Mouse (Mus musculus): Measurements from ENCODE around the gene Tenm4. TPM values are rescaled to one million over a fixed set of nuclear protein-coding genes. Genes with fewer than 3 reads are reported as not detected.

The Tenm4 gene
- total and polyA plus RNA-seq, 3 experiments, result 9.2 to 15.2 TPM; not detected in 1

DNA sequence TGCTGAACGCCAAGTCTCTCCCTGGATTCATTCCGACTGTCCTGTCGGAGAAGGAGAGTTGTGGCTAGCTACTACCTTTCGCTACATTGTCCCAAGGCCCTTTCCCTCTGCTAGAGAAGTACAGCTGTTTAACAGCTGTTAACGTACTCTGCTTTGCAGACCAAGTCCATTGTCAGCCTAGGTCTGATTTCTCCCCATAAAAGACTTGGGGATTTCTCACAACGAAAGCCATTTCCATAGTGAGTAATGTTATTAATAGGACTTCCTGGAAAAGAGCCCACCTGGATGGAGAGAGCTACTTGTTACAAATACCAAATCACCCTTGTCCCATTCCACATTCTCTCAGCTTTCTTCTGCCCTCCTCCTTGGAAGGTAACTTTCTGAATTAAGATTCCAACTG lies 417.5 kb downstream of the Tenm4 start:
- no peak for TF ChIP-seq TBP (IDR thresholded peaks at IDR 0.05; ENCODE audit: low read depth, low read length)
- no peaks in the 10 kb centered on the region for H3K79me2 ChIP-seq (ENCODE audit: control insufficient read depth, insufficient read depth, low read length, poor library complexity)
- no peak overlapping the region for H3K27ac ChIP-seq (ENCODE audit: control insufficient read depth, low read depth, low read length)
- no peak overlapping the region for H3K4me3 ChIP-seq (ENCODE audit: control insufficient read depth in 1 of 2, insufficient read depth in 1 of 2, low read depth in 2 of 2, low read length in 2 of 2)
- H3K27me3 ChIP-seq (ENCODE audit: control insufficient read depth in 1 of 2, insufficient read depth in 2 of 2, low read length in 2 of 2), result no peaks in the 10 kb centered on the region
- no peaks in the 10 kb centered on the region for H3K36me3 ChIP-seq (ENCODE audit: control insufficient read depth in 1 of 2, insufficient read depth in 2 of 2, low read length in 2 of 2)
- DNase-seq (ENCODE audit: low read depth, low spot score), result no peak
- no peaks in the 10 kb centered on the region for H3K9me3 ChIP-seq (replicated peaks; ENCODE audit: insufficient read depth, low read length)
- no peak overlapping the region for H3K9ac ChIP-seq (ENCODE audit: control insufficient read depth, low read depth, low read length, poor library complexity, severe bottlenecking)
- H3K4me1 ChIP-seq (ENCODE audit: control insufficient read depth in 1 of 2, insufficient read depth in 2 of 2, low read length in 2 of 2), result no peaks in the 10 kb centered on the region

DNA sequence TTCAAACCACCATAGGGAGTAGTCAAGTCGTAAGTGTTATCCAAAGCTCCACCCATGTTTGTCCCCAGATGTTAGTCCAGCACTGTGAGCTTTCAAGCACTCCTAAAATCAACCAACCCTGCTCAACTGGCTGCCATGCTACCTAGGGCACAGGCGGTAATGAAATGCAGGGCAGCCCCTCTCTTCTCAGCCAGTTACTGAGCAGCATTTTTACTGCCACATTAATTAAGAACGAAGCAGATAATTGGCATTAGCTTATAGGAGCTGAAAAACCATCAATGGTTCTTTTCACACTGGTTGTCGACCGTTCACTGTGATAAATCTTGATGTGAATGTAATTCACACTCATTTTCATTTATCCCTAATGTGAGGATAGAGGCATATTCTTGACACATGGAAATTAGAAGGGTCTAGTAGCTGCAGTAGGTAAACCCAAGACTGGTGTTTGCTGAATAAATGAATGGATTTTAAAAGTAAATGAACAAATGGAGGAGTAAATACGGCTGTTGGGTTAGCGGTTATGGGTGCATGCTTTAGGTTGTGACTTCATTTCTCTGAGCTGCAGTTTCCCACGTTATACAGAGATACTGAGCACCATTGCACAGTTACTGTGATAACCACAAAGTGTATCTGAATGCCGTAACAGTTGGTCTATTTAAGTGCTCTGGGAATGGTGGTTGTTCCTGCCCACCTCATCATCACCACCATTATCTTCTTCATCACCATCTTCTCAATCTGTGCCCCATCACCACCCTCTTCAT lies 424.7 kb downstream of the Tenm4 start:
- Histone ChIP-seq H3K4me3 (ENCODE audit: control insufficient read depth in 1 of 2, insufficient read depth in 1 of 2, low read depth in 2 of 2, low read length in 2 of 2) (no peak overlapping the region), H3K4me1 (ENCODE audit: control insufficient read depth in 1 of 2, insufficient read depth in 2 of 2, low read length in 2 of 2) (no peaks in the 10 kb centered on the region), H3K27me3 (ENCODE audit: control insufficient read depth in 1 of 2, insufficient read depth in 2 of 2, low read length in 2 of 2) (no peaks in the 10 kb centered on the region), H3K9ac (ENCODE audit: control insufficient read depth, low read depth, low read length, poor library complexity, severe bottlenecking) (no peak overlapping the region), H3K27ac (ENCODE audit: control insufficient read depth, low read depth, low read length) (no peak overlapping the region), H3K79me2 (ENCODE audit: control insufficient read depth, insufficient read depth, low read length, poor library complexity) (no peaks in the 10 kb centered on the region), H3K9me3 (replicated peaks; ENCODE audit: insufficient read depth, low read length) (no peaks in the 10 kb centered on the region), H3K36me3 (ENCODE audit: control insufficient read depth in 1 of 2, insufficient read depth in 2 of 2, low read length in 2 of 2) (no peaks in the 10 kb centered on the region)
- DNase-seq (ENCODE audit: low read depth, low spot score), result no peak
- no peak for TF ChIP-seq MYB (IDR thresholded peaks at IDR 0.05; ENCODE audit: low read depth, low read length)
- no peak for TF ChIP-seq MAFK (IDR thresholded peaks at IDR 0.05; ENCODE audit: borderline replicate concordance, low read depth, low read length)
- TF ChIP-seq E2F4 (IDR thresholded peaks at IDR 0.05; ENCODE audit: borderline replicate concordance, low read depth, low read length), result no peak
- TF ChIP-seq SMC3 (IDR thresholded peaks at IDR 0.05; ENCODE audit: low read depth, low read length), result no peak

DNA sequence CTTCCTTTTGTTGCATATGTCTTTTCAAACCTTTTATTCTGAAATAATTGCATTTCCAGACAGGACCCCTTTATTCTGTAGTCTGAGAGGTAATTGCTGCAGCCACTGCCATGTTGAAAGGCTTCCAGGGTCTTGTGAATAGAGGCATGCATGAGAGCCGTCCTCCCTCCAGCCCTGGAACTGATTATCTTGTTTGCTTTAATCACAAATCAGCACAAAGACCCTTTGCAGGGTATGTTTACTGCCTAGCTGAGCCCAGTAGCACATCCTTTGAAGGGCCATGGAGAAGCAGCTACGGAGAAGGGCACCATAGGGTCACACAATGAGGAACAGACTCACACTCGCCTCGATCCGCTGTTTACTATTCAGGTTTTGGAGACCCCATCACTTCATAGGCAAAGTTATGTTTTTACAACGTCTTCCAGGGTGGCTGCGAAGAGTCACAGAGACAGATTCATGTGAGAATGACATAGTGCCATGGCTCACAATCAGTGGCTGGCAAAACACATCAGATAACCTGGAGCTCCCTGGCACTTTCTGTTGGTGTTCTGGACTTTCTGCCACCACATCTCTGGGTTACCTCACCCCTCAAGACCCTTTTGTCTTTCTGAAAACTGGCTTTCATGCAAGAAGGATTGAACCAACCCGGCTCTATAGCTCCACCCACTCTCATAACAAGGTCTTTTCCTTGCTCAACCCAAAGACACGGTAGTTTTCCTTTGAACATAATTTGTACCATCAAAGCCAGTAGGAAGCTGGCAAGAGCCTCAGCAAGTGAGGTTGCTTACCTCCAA lies 425.6 kb downstream of the Tenm4 start:
- Histone ChIP-seq H3K79me2 (ENCODE audit: control insufficient read depth, insufficient read depth, low read length, poor library complexity) (no peaks in the 10 kb centered on the region), H3K4me3 (ENCODE audit: control insufficient read depth in 1 of 2, insufficient read depth in 1 of 2, low read depth in 2 of 2, low read length in 2 of 2) (no peak overlapping the region), H3K4me1 (ENCODE audit: control insufficient read depth in 1 of 2, insufficient read depth in 2 of 2, low read length in 2 of 2) (no peaks in the 10 kb centered on the region), H3K27ac (ENCODE audit: control insufficient read depth, low read depth, low read length) (no peak overlapping the region), H3K9ac (ENCODE audit: control insufficient read depth, low read depth, low read length, poor library complexity, severe bottlenecking) (no peak overlapping the region), H3K9me3 (replicated peaks; ENCODE audit: insufficient read depth, low read length) (no peaks in the 10 kb centered on the region), H3K36me3 (ENCODE audit: control insufficient read depth in 1 of 2, insufficient read depth in 2 of 2, low read length in 2 of 2) (no peaks in the 10 kb centered on the region), H3K27me3 (ENCODE audit: control insufficient read depth in 1 of 2, insufficient read depth in 2 of 2, low read length in 2 of 2) (no peaks in the 10 kb centered on the region)
- TF ChIP-seq RCOR1 (IDR thresholded peaks at IDR 0.05; ENCODE audit: low read depth, low read length), result no peak
- no peak for TF ChIP-seq POLR2AphosphoS2 (IDR thresholded peaks at IDR 0.05; ENCODE audit: low read length)
- TF ChIP-seq UBTF (IDR thresholded peaks at IDR 0.05; ENCODE audit: borderline replicate concordance, insufficient read depth, low read depth, low read length), result no peak
- TF ChIP-seq USF2 (IDR thresholded peaks at IDR 0.05; ENCODE audit: borderline replicate concordance in 1 of 2, insufficient read depth in 1 of 2, low read depth in 1 of 2, low read length in 2 of 2), result no peak
- no peak for TF ChIP-seq CTCF (IDR thresholded peaks at IDR 0.05 in 2 of 3, conservative IDR thresholded peaks at IDR 0.05 in 1 of 3; ENCODE audit: control insufficient read depth in 1 of 3, insufficient read depth in 1 of 3, low read depth in 2 of 3, low read length in 3 of 3, poor library complexity in 1 of 3, severe bottlenecking in 1 of 3)
- no peak for TF ChIP-seq ZNF384 (IDR thresholded peaks at IDR 0.05; ENCODE audit: low read depth, low read length)
- no peak for TF ChIP-seq MEF2A (IDR thresholded peaks at IDR 0.05; ENCODE audit: extremely low read depth, insufficient replicate concordance, low read depth, low read length, poor library complexity, severe bottlenecking)
- no peak for TF ChIP-seq ELF1 (IDR thresholded peaks at IDR 0.05; ENCODE audit: low read depth, low read length)
- TF ChIP-seq MXI1 (IDR thresholded peaks at IDR 0.05; ENCODE audit: low read depth, low read length), result no peak
- no peak for TF ChIP-seq MAX (IDR thresholded peaks at IDR 0.05; ENCODE audit: low read length)
- no peak for TF ChIP-seq SMC3 (IDR thresholded peaks at IDR 0.05; ENCODE audit: low read depth, low read length)
- TF ChIP-seq ZMIZ1 (IDR thresholded peaks at IDR 0.05; ENCODE audit: low read depth, low read length), result no peak
- DNase-seq (ENCODE audit: low read depth, low spot score), result no peak
